Mouse (Mus musculus) cortical plate, adult 2 months (tissue): ENCODE measurements around the gene Serpinb9.

Experiments
- CTCF ChIP-seq: fragments of 200-500 bp; IDR thresholded peaks from 2 replicates; pipeline ENCODE4 v1.5.1; 2011; ENCODE audit warnings: mild to moderate bottlenecking, control low read depth, low read length; ENCODE audit not compliant: insufficient read depth; ENCODE audit errors: extremely low read depth
- POLR2A ChIP-seq: fragments of 200-500 bp; IDR thresholded peaks from 2 replicates; pipeline ENCODE4 v1.6.1; 2011; ENCODE audit warnings: mild to moderate bottlenecking, low read length, control low read depth; ENCODE audit not compliant: insufficient read depth; ENCODE audit errors: extremely low read depth

GRCm38 (mm10) chr13:33013271-33013670 is 10.2 kb downstream of the Serpinb9 start:
- TF ChIP-seq CTCF, result no peak
- TF ChIP-seq POLR2A, result no peak
